Mouse (Mus musculus) forebrain, embryonic 14.5 days (tissue): ENCODE measurements around the gene C1qa. TPM values are rescaled to one million over a fixed set of nuclear protein-coding genes. Genes with fewer than 3 reads are reported as not detected.

Source experiments
- ATAC-seq: fragments of 200-750 bp; cut with Nextera tagmentation; 2 replicates; pipeline ENCODE4 v1.8.0; 2017; ENCODE audit warnings: mild to moderate bottlenecking, moderate library complexity
- DNase-seq: peaks from one replicate; pipeline ENCODE4 v3.0.0-alpha.2; 2015; ENCODE audit warnings: low spot score
- H3K27ac ChIP-seq: fragments of 300-500 bp; sonication (generic); 2 replicates; pipeline ENCODE4 v1.5.1; 2014; ENCODE audit warnings: low read depth, mild to moderate bottlenecking, control low read depth, low read length, moderate library complexity
- H3K27me3 ChIP-seq: fragments of 300-500 bp; sonication (generic); replicated peaks from 2 replicates; pipeline ENCODE4 v1.6.1; 2014; ENCODE audit warnings: low read length, control low read depth, mixed read lengths; ENCODE audit not compliant: control insufficient read depth, insufficient read depth
- H3K36me3 ChIP-seq: fragments of 300-500 bp; sonication (generic); 2 replicates; pipeline ENCODE4 v1.6.1; 2014; ENCODE audit warnings: low read length, control low read depth; ENCODE audit not compliant: control insufficient read depth, insufficient read depth
- H3K4me1 ChIP-seq: fragments of 300-500 bp; sonication (generic); 2 replicates; pipeline ENCODE4 v1.6.1; 2014; ENCODE audit warnings: antibody characterized with exemption, low read length, control low read depth; ENCODE audit not compliant: control insufficient read depth, insufficient read depth
- H3K4me2 ChIP-seq: fragments of 300-500 bp; sonication (generic); 2 replicates; pipeline ENCODE4 v1.6.1; 2014; ENCODE audit warnings: mild to moderate bottlenecking, control low read depth, low read length
- H3K4me3 ChIP-seq: fragments of 300-500 bp; sonication (generic); 2 replicates; pipeline ENCODE4 v1.5.1; 2014; ENCODE audit warnings: low read depth, low read length, control low read depth
- H3K9ac ChIP-seq: fragments of 300-500 bp; sonication (generic); 2 replicates; pipeline ENCODE4 v1.6.1; 2014; ENCODE audit warnings: mild to moderate bottlenecking, low read length, control low read depth, moderate library complexity
- H3K9me3 ChIP-seq: fragments of 300-500 bp; sonication (generic); replicated peaks from 2 replicates; pipeline ENCODE4 v1.6.1; 2016; ENCODE audit warnings: low read length, control low read depth, mixed read lengths; ENCODE audit not compliant: control insufficient read depth
- WGBS: fragments of 180-500 bp; shearing (Covaris S2); extraction: QIAGEN DNeasy Blood & Tissue Kit; methylation state at CpG from one replicate; pipeline ENCODE4 v1.1.7; 2014; 5-methylcytosine and 5-hydroxymethylcytosine counted together
- polyA plus RNA-seq: library from polyadenylated mRNA; unstranded; fragments of >200 nt; fragmentation: Nextera tagmentation; extraction: Ambion mirVana; gene quantifications from 2 replicates; pipeline ENCODE4 v1.2.1, GENCODE M21; 2014

The C1qa gene
- polyA plus RNA-seq, 1 experiment from 2014 or later: 24.3 TPM

DNA sequence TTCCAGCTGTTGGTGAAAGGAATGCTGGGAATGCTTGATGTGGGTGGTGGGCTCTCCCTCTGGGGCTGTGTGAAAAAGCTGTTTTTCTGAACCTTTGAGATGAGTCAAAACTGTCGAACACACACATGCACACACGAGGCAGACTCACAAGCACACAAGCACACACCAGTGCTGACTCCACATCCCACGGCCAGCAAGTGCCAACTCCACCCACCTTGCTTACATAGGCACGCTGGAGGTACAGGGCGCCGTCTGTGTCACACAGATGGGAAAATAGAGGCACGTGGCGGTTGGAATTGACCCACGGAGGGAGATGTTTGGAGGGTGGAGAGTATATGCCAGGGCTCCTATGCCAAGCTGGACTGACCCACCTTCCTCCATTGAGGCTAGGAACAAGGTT, 13.2 kb upstream of the C1qa start:
- Histone ChIP-seq H3K9ac (no peak overlapping the region), H3K4me3 (no peak overlapping the region), H3K27me3 (peaks cover 13% of the 10 kb centered on the region; the same call in 1 of the 2 replicates), H3K9me3 (no peaks in the 10 kb centered on the region), H3K4me2 (peak overlapping the region; percentile 35), H3K4me1 (peaks cover 15% of the 10 kb centered on the region), H3K36me3 (no peaks in the 10 kb centered on the region), H3K27ac (0 out of 2 replicates have a peak overlapping the region, but pooled peaks have one; percentile 9)
- DNase-seq (no peak), ATAC-seq (peak; percentile 2; the same call in 1 of the 2 replicates)
- WGBS: 49% methylated on average over 9 of the region's 9 CpGs

DNA sequence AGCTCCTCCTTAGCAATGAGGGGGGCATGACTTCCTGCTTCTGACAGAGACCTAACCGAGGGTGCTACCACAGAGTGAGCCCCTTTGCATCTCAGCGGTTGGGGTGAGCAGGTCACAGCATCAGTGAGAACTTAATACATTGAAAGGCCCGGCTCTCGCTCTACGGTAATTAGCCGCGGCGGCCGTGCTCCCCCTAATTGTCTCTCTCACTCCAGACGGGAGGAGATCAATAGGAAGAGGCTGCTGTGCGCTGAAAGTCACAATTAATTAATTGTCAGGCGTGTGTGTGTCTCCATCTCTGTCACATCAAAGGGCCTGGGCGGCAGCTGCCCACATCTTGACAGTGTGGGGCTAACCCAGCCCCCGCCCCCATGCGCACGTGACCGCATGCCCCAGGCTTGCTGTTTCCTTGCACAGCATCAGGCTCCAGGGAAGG, 12.6 kb upstream of the C1qa start:
- peak; percentile 61 for DNase-seq
- peaks cover 10% of the 10 kb centered on the region for H3K4me1 ChIP-seq
- peaks cover 13% of the 10 kb centered on the region; the same call in 1 of the 2 replicates for H3K27me3 ChIP-seq
- no peak overlapping the region for H3K4me3 ChIP-seq
- 0 out of 2 replicates have a peak overlapping the region, but pooled peaks have one; percentile 9 for H3K27ac ChIP-seq
- H3K4me2 ChIP-seq: peak overlapping the region; percentile 35
- peak; percentile 67 for ATAC-seq
- no peaks in the 10 kb centered on the region for H3K36me3 ChIP-seq
- WGBS: 1% methylated on average over 17 of the region's 17 CpGs
- H3K9me3 ChIP-seq: no peaks in the 10 kb centered on the region
- peak overlapping the region; percentile 8; the same call in 1 of the 2 replicates for H3K9ac ChIP-seq

DNA sequence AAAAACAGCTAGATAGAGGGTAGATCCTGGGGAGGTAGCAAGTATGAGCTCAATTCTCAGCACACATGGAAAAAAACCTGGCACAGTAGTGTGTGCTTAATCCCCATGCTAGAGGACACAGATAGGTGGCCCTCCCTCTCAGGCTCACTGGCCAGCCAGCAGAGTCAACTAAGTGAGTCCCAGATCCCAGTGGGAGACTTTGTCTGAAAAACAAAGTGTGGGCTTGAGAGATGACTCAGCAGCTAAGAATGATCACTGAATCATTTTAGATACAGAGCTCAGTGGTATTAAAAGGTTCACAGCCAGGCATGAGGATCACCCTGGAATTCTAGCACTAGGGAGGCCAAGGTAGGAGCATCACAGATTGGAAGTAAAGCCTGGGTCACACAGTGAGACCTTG, 9.2 kb upstream of the C1qa start:
- H3K36me3 ChIP-seq: no peaks in the 10 kb centered on the region
- DNase-seq (no peak), ATAC-seq (no peak)
- no peak overlapping the region for H3K9ac ChIP-seq
- H3K4me3 ChIP-seq: no peak overlapping the region
- H3K27ac ChIP-seq: no peak overlapping the region
- peaks cover 22% of the 10 kb centered on the region for H3K4me1 ChIP-seq
- H3K9me3 ChIP-seq: no peaks in the 10 kb centered on the region
- H3K4me2 ChIP-seq: no peak overlapping the region
- H3K27me3 ChIP-seq: peaks cover 16% of the 10 kb centered on the region; the same call in 1 of the 2 replicates

DNA sequence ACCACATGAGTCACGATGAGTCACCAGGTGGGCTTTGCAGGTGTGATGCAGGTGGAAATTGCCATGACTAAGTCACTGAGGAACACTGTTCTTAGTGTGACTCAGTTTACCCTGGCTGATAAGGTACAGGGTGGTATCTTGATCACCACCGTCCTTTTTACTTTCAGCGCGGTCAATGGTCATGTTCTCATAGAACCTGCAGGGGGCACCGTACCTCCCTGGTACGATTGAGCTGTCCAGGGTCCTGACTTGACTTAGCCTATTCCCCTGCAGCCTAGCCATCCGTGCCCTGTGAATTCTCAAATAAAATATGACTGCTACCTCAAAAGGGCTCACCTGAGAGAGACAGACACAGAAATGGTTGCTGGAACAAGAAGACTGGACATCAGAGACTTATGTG, 8.4 kb upstream of the C1qa start:
- Histone ChIP-seq H3K27ac (no peak overlapping the region), H3K9ac (no peak overlapping the region), H3K4me3 (no peak overlapping the region), H3K36me3 (no peaks in the 10 kb centered on the region), H3K9me3 (no peaks in the 10 kb centered on the region), H3K27me3 (peaks cover 16% of the 10 kb centered on the region; the same call in 1 of the 2 replicates), H3K4me1 (peaks cover 22% of the 10 kb centered on the region), H3K4me2 (no peak overlapping the region)
- DNase-seq (peak; percentile 68), ATAC-seq (no peak)
- WGBS: 14% methylated on average over 7 of the region's 7 CpGs

DNA sequence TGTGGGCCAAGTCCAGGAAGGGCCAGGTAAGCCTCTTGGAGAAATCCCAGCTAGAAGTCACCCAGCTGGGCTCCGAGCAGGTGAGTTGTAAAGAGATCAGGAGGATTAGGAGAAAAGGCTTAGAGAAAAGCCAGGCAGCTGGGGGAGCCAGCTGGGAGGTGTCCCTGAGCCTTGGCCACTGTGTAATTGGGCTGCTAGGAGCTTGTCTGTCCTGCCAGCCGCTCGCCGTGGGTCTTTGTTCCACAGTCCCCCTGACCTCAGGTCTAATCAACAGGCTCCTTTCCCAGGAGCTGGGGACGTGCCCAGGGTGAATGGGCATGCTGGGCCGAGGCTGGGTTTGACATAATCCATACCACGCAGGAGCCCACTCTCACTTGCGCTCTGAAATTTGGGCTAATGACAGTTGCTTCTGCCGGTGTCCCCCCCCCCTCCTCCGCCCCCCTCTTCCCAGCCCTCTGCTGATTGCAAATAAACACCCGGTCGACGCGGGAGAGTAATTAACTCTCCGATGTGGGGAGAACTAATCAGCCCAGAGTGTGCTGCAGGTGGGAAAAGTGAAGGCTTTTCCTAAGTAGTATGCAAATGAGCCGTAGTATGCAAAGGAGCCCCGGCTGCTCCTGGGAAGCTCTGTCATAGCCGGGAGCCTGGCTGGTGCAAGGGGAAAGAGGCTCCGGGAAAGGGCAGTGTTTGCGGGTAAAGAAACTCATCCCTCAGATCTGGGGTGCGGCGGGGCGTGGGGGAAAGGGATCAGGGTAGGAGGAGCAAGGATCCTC, 6.3 kb upstream of the C1qa start:
- Histone ChIP-seq H3K4me2 (peak overlapping the region; percentile 34), H3K9me3 (no peaks in the 10 kb centered on the region), H3K27ac (no peak overlapping the region; the same call in 1 of the 2 replicates), H3K4me3 (no peak overlapping the region), H3K9ac (0 out of 2 replicates have a peak overlapping the region, but pooled peaks have one; percentile 21), H3K4me1 (peaks cover 14% of the 10 kb centered on the region), H3K27me3 (peaks cover 12% of the 10 kb centered on the region; the same call in 1 of the 2 replicates), H3K36me3 (no peaks in the 10 kb centered on the region)
- ATAC-seq: peak; percentile 88
- 2% methylated on average over 23 of the region's 23 CpGs for WGBS
- peak; percentile 84 for DNase-seq

DNA sequence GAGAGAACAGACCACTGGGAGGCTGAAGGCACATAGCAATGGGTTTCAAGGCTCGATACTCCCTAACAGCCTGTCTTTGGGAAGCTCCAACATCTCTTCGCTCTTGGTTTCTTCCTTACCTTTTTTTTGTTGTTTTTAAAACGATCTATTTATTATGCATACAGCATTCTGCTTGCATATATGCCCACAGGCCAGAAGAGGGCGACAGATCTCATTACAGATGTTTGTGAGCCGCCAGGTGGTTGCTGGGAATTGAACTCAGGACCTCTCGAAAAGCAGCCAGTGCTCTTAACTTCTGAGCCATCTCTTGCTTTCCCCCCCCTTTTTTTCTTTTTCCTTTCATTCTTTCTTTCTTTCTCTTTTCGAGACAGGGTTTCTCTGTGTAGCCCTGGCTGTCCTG, 551 bp upstream of the C1qa start:
- DNase-seq (no peak), ATAC-seq (no peak)
- no peak overlapping the region for H3K4me3 ChIP-seq
- no peaks in the 10 kb centered on the region for H3K4me1 ChIP-seq
- no peak overlapping the region for H3K4me2 ChIP-seq
- no peaks in the 10 kb centered on the region for H3K36me3 ChIP-seq
- H3K27me3 ChIP-seq: peaks cover 19% of the 10 kb centered on the region
- 62% methylated on average over 7 of the region's 7 CpGs for WGBS
- no peak overlapping the region for H3K9ac ChIP-seq
- no peak overlapping the region for H3K27ac ChIP-seq
- H3K9me3 ChIP-seq: no peaks in the 10 kb centered on the region

DNA sequence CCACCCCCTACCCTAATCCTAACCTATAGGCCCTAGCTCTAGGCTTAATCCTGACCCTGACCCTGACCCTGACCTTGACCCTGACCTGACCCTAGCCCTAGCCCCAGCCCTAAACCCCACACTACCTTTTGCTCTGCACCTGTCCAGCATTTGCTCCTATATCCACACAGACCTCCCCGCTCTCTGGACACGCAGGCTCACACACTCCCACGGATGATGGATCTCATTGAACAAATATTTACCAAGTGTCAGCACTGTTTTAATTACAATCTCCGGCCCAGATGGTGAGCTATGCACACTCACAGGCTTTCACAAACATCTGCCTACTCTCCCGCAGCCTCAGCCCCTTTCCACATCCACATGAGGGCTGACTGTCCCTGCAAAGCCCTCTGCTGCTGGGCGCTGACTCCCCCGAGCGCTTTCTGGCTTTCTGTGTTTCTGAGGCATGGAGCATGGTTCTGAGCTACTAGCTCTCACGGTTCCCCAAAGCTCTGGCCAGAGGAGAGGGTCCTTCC, 462 bp downstream of the C1qa start:
- Histone ChIP-seq H3K36me3 (no peaks in the 10 kb centered on the region), H3K27me3 (peaks cover 19% of the 10 kb centered on the region), H3K9me3 (no peaks in the 10 kb centered on the region), H3K4me3 (no peak overlapping the region), H3K4me2 (no peak overlapping the region), H3K9ac (no peak overlapping the region), H3K27ac (no peak overlapping the region), H3K4me1 (no peaks in the 10 kb centered on the region)
- 66% methylated on average over 9 of the region's 9 CpGs for WGBS
- ATAC-seq: no peak
- DNase-seq: peak; percentile 25

DNA sequence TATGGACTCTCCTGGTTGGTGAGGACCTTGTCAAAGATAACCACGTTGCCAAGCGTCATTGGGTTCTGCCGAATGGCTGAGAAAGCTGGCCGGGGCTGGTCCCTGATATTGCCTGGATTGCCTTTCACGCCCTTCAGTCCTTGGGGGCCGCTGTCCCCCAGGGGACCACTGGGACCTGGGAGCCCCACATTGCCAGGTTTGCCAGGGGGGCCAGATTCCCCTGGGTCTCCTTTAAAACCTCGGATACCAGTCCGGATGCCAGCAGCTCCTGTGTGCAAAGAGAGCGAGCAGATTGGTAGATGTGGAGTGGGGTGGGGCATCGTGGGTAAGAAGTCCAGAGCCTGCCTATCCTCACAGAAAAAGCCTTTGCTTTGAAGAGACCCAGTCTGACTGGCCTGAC, 2.1 kb downstream of the C1qa start:
- DNase-seq (no peak), ATAC-seq (no peak)
- no peak overlapping the region for H3K27ac ChIP-seq
- H3K27me3 ChIP-seq: peaks cover 19% of the 10 kb centered on the region
- H3K9me3 ChIP-seq: no peaks in the 10 kb centered on the region
- H3K4me3 ChIP-seq: no peak overlapping the region
- H3K4me1 ChIP-seq: no peaks in the 10 kb centered on the region
- no peaks in the 10 kb centered on the region for H3K36me3 ChIP-seq
- H3K4me2 ChIP-seq: no peak overlapping the region
- 28% methylated on average over 10 of the region's 10 CpGs for WGBS
- H3K9ac ChIP-seq: no peak overlapping the region

DNA sequence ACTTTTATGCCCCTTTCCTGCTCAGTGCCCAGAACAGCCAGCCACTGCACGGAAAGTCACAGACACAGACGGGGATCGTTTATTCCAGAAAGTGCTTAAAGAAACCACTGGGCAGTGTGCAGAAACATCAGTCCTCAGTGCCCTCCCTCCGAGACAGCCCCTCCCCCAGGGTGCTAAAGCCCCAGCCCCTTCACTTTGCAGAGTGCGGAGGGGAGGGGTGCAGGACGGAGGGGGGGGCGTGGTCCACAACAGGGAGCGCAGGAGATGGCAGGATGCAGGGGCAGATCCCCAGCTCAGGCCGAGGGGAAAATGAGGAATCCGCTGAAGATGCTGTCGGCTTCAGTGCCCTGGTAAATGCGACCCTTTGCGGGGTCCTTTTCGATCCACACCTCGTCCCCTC, 2.7 kb downstream of the C1qa start:
- DNase-seq: no peak
- Histone ChIP-seq H3K4me1 (no peaks in the 10 kb centered on the region), H3K9me3 (no peaks in the 10 kb centered on the region), H3K4me2 (peak overlapping the region; percentile 28; the same call in 1 of the 2 replicates), H3K9ac (peak overlapping the region; percentile 32; the same call in 1 of the 2 replicates), H3K27ac (no peak overlapping the region), H3K4me3 (no peak overlapping the region), H3K36me3 (no peaks in the 10 kb centered on the region), H3K27me3 (peaks cover 19% of the 10 kb centered on the region)
- no peak for ATAC-seq
- 3% methylated on average over 15 of the region's 15 CpGs for WGBS
